Mouse (Mus musculus) NIH3T3 (cell line): ENCODE measurements around the gene Cep97.
A peak's percentile ranks its signal among the peaks of the same experiment; 100 is the strongest.
"Not testable (repeated sequence)": the region's sequence is repeated elsewhere in the genome, so short reads cannot be mapped to it uniquely, and the experiment has no call there.

Experiments
- DNase-seq: peaks from one replicate; pipeline ENCODE4 v3.0.0-alpha.2; 2012; ENCODE audit warnings: low read depth

Cep97 gene

GRCm38 (mm10) chr16:55947876-55948410 is 13.3 kb upstream of the Cep97 start:
- not testable (repeated sequence) for DNase-seq

DNA sequence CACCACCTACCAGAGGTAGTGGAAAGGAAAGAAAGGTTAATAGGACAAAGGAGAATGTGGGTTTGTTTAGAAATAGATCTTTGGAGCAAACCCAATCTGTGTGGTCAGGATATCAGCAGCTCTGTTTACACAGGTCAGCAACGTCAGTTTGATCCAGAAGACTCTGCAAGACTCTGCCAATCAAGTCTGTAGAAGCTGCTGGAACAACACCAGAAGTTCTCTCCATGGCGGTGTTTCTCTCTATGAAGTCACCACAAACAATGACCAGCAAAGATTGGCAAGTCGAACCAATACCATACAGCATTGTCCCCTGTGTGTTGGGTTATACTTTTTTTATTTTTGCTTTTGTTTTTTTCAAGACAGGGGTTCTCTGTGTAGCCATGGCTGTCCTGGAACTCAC is 12.6 kb upstream of the Cep97 start:
- no peak for DNase-seq

- no peak for DNase-seq
Measured at GRCm38 (mm10) chr16:55940781-55941180, 6.1 kb upstream of the Cep97 start.

DNA sequence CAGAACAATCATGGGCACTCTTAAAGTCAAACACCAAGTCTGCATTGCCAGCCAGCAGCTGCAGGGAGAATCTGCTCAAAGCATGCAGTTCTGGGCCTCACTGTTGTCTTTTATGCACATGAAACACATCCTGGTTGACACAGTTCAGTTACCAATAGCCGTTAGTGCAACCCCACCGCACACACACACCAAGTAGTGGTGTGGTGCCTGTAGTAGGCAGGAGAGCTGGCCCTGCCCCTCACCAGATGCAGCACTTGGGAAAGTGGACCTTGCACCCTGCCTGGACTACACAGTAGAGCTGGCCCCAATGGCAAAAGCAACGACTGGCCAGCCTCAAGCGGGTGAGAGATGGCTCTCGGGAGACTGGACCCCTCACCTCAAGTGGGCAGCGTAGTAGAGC is 5.0 kb upstream of the Cep97 start:
- no peak for DNase-seq

DNA sequence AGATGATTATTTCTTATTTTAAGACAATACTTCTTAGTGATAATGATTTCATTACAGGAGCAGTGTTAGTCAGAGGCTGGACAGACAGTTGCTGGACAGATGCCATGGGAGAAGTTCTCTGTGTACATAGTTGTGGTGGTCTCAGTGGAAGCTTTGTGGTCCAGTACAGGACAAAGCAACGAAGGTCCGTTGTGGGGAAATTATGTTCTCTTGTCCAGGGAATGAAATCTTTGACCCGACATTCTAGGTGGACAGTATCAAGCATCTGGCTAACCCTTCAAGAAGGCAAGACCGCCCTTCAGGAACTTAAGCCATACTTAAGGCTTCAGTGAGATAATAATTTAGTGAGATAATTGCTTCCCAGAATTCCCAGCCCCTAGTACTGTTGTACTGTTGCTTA is 4.1 kb upstream of the Cep97 start:
- no peak for DNase-seq

DNA sequence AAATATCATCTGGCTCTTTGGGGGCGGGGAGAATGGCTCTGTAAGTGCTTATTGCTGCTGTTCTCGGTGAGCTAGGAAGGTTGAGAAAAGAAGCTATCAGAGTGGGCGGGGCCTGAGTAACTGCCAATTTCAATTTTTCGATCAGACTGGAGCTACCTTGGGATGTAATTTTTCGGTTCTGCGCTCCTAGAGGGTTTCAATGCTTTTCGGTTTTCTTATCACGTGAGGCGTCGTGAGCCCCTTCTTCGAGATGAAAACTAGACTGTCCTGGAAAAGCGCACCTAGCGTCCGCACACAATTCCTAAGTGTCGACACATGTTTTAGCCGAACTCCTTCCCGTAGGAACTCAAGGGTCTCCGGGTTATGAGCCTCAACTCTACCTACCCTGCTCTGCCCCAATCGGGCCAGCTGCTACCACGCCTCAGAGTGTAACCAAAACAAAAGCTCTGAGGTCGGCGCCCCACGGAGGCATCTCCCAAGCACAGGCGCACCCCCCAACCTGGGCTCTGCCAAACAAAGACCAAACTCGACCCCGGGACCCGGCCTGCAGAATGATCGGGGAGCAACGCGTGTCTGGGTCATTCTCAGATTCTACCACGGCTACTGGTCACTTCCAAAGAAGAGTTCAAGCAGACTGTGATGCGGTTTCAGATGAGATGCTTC is 843 bp downstream of the Cep97 start:
- DNase-seq = peak; percentile 52

DNA sequence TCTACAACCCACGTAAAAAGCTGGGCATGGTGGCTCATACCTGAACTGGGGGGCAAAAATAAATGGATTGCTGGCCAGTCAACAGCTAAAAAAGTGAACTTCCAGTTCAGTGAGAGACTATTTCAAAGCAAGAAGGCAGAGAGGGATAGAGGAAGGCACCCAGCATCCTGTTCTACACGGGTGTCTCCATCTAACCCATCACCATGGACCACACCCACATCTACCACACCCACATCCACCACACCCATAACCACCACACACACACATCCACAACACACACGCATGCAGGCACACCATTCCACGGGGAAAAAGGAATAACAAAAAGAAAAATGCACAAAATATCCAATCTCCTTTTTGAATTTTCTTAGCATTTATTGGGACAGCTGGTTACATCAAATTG is 10.6 kb downstream of the Cep97 start:
- DNase-seq = no peak

DNA sequence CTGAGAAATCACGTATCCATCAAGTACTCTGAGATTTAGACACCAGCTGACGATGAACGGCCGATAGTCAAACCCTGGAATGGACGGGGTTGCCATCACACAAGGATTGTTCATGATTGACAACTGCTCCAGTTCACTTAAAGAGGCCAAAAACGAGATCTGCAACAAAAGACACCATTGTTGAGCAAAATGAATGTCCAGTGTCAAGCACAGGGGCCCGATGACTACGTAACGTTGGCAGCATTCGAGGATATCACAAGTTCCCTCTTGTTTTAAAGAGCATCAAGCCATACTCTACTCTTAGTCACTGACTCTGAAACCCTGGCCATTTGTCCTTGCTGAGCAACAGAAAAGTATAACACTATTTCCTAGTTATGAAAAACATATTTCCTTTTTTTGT is 12.6 kb downstream of the Cep97 start:
- peak; percentile 19 for DNase-seq

DNA sequence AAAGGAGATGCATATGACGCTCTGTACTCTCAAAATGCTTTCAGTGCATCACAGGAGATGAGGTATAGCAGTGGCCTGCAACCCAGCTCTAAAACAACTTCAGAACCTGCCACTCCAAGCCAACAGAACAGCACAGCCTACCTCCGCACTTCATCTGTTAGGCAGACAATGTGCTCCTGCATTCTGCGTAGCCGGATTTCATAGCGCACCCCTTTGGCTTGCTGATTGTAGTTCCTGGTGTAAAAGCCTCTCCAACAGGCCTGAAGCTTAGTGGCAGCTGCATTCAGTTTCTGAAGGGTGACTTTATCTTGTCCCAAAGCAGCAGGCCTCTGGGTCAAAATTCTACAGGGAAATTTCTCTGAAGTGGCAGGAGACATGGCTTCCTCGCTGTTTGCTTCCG is 19.9 kb downstream of the Cep97 start:
- no peak for DNase-seq

DNA sequence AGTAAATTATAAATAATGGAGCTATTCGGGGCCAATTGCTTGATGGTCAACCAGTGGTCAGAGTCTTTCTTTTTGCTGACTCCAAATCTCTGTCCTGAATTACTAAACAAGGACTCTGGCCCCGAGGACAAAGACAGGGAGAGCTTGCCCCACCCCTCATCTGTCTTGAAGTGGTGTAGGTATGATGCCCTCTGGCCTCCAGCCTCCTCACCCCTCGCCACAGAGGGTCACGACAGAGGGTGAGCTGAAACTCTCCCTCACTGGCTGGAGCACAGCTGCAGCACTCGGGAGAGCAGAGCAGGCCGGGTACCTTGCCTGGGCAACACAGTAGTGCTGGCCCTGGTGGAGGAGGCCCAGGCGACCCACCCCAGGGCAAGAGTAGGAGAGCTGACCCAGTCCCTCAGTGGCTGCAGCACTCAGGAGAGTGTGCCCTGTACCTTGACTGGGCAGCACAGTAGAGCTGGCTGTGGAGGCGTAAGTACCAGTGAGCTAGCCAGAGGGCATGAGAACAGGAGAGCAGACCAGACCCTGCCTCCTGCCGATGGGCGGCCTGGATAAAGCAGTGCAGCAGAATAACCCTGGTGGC is 24.4 kb downstream of the Cep97 start:
- no peak for DNase-seq

- no peak for DNase-seq
Measured at GRCm38 (mm10) chr16:55906928-55907679, 27.6 kb downstream of the Cep97 start.

DNA sequence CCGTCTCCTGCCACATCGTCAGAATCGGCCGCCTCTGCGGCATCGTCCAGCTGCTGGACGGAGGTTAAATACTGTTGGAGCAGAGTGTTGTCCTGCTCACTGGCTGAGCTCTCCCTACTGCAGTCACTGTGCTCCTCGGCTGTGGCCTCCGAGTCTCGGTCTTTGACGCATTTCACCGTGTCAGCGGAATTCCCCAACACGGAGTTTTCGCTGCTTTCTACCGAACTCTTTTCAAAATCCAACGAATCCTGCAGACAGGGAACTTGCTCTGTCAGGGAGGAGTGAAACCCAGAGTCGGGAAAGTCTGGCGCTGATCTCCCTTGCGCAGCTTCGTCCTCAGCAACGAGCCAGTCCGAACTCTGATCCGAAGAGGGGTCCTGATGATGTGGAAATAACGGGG is 29.3 kb downstream of the Cep97 start:
- DNase-seq = no peak

- no peak for DNase-seq
Measured at GRCm38 (mm10) chr16:55901839-55902756, 32.6 kb downstream of the Cep97 start.

GRCm38 (mm10) chr16:55898385-55899002 is 36.2 kb downstream of the Cep97 start:
- DNase-seq = peak; percentile 66

- peak; percentile 66 for DNase-seq
Measured at GRCm38 (mm10) chr16:55895651-55896095, 39.0 kb downstream of the Cep97 start.

GRCm38 (mm10) chr16:55894893-55895650 is 39.6 kb downstream of the Cep97 start, which contains the start of gene Nxpe3:
TSS of gene Nxpe3 (minus strand) at chr16:55895285.
- peak; percentile 90 for DNase-seq

- peak; percentile 6 for DNase-seq
Measured at GRCm38 (mm10) chr16:55894536-55894892, 40.1 kb downstream of the Cep97 start.

GRCm38 (mm10) chr16:55893410-55894107 is 41.1 kb downstream of the Cep97 start:
- DNase-seq = no peak

- DNase-seq = no peak
Measured at GRCm38 (mm10) chr16:55892484-55892883, 42.2 kb downstream of the Cep97 start.

DNA sequence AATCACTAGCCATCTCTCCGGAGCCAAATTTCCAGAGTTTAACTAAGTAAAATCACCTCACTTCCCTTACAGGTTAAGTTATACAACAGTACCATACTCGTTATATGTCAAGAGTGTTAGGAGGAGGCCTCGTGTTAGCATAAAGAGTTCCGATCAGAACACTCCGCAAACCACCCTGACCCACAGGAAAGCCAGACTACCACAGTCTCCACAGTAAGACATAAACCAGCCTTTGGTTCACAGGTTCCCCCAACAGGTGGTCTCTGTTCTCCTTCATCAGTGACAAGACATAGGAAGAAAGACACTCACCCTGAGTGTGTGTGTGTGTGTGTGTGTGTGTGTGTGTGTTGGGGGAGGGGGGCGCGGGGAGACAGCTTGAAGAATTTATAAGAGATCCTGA is 43.3 kb downstream of the Cep97 start:
- no peak for DNase-seq
